Mouse (Mus musculus) left cerebral cortex, adult 2 months (tissue): ENCODE data around the gene Stim2. TPM values are rescaled to one million over a fixed set of nuclear protein-coding genes. Genes with fewer than 3 reads are reported as not detected.
A peak's percentile ranks its signal among the peaks of the same experiment; 100 is the strongest.

Experiments used
- DNase-seq, 2 experiments: peaks; one replicate each; pipeline ENCODE4 v3.0.0; 2021 to 2022; ENCODE audit warnings: low spot score in 2 of 2, mixed read lengths in 1 of 2; ENCODE audit errors: extremely low spot score in 1 of 2
- H3K27ac ChIP-seq: fragments of 200-600 bp; 2 replicates; pipeline ENCODE4 v1.8.1; 2022
- H3K4me3 ChIP-seq: fragments of 200-600 bp; 2 replicates; pipeline ENCODE4 v1.8.1; 2022
- CTCF ChIP-seq: fragments of 200-600 bp; IDR thresholded peaks from 2 replicates; pipeline ENCODE4 v1.8.1; 2022; ENCODE audit warnings: antibody characterized with exemption, mild to moderate bottlenecking, moderate library complexity
- intact Hi-C: fragments of 180-260 bp; cut with DNase I; formaldehyde crosslinking; loops from one replicate; pipeline ENCODE4 v1.15.1; 2025
- total RNA-seq, 2 experiments: library from RNA; stranded (reverse); gene quantifications; 2 replicates each; pipeline ENCODE4 v1.2.3; 2021

The Stim2 gene
- total RNA-seq, 2 experiments from 2014 or later: 75.6 to 92.2 TPM

GRCm38 (mm10) chr5:53967560-53967959, 30.7 kb upstream of the Stim2 start:
- intact Hi-C loops: no loop called here
- H3K4me3 ChIP-seq: no peak overlapping the region
- no peak overlapping the region for H3K27ac ChIP-seq
- TF ChIP-seq CTCF: no peak
- DNase-seq: no peak

- no peak overlapping the region for H3K4me3 ChIP-seq
- TF ChIP-seq CTCF: no peak
- intact Hi-C loops: no loop called here
- no peak overlapping the region for H3K27ac ChIP-seq
- no peak for DNase-seq
Measured at GRCm38 (mm10) chr5:53970178-53970577, 28.1 kb upstream of the Stim2 start.

DNA sequence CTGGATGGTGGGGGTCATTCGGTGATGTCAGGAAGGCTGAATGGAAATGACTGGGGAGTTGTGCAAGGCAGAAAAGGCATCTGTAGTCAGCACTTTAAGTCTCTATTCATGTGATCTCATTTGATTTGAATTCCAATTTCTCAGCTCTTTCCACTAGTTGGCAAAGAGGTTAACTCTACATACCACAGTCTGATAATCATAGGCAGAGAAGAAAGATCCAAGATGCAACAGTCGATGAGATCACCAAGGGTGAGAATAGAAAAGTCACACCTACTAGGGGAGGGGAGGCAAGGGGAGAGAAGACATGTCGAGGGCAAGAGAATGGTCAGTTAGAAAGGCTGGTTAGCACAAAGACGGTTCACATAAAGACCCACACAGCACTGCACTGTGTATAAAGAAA, 27.1 kb upstream of the Stim2 start:
- no peak for DNase-seq
- Histone ChIP-seq H3K4me3 (no peak overlapping the region), H3K27ac (no peak overlapping the region)
- no peak for TF ChIP-seq CTCF
- intact Hi-C loops: no loop called here

DNA sequence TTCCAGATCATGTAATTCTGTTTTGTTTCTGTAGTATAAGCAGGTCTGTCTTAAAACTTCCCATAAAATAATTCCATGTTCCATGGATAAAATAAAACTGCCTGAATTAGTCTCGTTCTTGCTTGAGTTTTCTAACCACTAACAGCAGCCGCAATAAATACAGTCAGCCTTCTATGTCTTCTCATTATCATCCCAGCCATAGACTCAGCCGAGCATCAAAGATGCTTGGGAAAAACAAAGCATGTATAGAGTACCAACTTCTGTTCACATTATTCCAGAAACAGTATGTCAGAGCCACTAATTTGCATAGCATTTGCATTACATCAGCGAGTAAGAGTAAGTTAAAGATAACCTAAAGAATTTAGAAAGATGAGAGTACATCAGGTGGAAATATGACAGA, 25.4 kb upstream of the Stim2 start:
- no peak for DNase-seq
- TF ChIP-seq CTCF: no peak

GRCm38 (mm10) chr5:53976497-53976896, 21.8 kb upstream of the Stim2 start:
- DNase-seq: no peak
- no peak overlapping the region for H3K4me3 ChIP-seq
- TF ChIP-seq CTCF: no peak
- H3K27ac ChIP-seq: no peak overlapping the region
- intact Hi-C loops: no loop called here

More for the DNA sequence above, 25.4 kb upstream of the Stim2 start:
- intact Hi-C loops: no loop called here
- no peak overlapping the region for H3K27ac ChIP-seq
- H3K4me3 ChIP-seq: no peak overlapping the region

- Histone ChIP-seq H3K4me3 (no peak overlapping the region), H3K27ac (no peak overlapping the region)
- DNase-seq: no peak
- intact Hi-C loops: no loop called here
- no peak for TF ChIP-seq CTCF
Measured at GRCm38 (mm10) chr5:53977060-53977459, 21.2 kb upstream of the Stim2 start.

DNA sequence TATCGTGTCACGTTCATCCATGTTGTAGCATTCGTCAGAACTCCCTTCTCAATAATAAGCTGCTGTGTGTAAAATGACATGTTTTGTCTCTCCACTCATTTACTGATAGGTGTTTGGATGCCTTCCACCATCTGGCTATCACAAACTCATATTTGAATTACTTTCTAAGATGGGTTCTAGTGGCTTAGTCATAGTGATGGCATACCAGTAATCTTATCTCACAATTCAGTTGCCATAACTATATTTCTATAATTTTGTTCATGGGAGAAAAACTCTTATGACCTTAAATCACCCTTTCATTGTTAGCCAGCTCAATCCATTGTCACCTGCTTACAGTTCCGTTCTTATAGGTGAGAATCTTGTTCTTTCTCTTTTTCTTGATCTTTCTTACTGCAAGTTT, 14.9 kb upstream of the Stim2 start:
- no peak for DNase-seq
- Histone ChIP-seq H3K4me3 (no peak overlapping the region), H3K27ac (no peak overlapping the region)
- intact Hi-C loops: no loop called here
- no peak for TF ChIP-seq CTCF

DNA sequence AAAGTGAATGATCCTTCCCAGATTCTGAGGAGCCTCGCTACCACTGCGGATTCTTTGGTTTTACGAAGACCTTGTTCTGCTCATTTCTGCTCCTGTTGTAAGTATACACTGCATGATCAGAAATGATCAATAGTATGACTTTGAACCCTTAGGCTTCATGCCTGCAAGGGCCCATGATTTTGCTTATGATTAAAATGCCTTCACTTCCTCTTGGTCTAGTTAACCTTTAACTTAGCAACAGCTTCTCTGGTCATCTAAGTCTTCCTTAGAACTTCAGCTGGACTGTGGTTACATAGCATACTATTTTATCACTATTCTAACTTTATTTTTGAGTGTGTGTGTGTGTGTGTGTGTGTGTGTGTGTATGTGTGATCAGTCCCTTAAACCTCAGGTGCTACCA, 12.7 kb upstream of the Stim2 start:
- no peak for TF ChIP-seq CTCF
- Histone ChIP-seq H3K4me3 (no peak overlapping the region), H3K27ac (no peak overlapping the region)
- intact Hi-C loops: no loop called here
- no peak for DNase-seq

DNA sequence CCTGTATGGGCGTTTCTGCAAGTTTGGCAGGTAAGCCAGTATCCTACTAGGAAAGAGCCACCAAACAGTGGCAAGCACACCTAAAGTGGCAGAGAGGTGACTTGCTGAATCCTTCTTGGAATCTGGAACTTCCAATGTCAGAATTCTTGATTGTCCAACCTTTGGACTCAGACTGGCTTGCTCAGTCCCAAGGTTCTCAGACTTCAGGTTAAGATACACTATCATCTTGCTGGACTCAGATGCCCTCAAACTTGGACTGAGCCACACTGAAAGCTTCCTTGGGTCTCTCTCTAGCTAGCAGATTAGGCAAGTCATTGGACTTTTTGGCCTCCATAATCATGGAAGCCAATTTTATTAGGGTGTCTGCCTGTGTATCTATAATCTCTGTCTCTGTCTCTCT, 10.8 kb upstream of the Stim2 start:
- Histone ChIP-seq H3K4me3 (no peak overlapping the region), H3K27ac (no peak overlapping the region)
- no peak for TF ChIP-seq CTCF
- intact Hi-C loops: no loop called here
- DNase-seq: no peak

GRCm38 (mm10) chr5:53988053-53988452, 10.2 kb upstream of the Stim2 start:
- intact Hi-C loops: no loop called here
- Histone ChIP-seq H3K4me3 (no peak overlapping the region), H3K27ac (no peak overlapping the region)
- DNase-seq: no peak
- TF ChIP-seq CTCF: no peak

GRCm38 (mm10) chr5:53992616-53993015, 5.7 kb upstream of the Stim2 start:
- Histone ChIP-seq H3K27ac (no peak overlapping the region), H3K4me3 (no peak overlapping the region)
- intact Hi-C loops: loop anchor here (5.0 kb wide), 1 partner anchor 245 kb away; no protein-coding TSS in a partner anchor
- TF ChIP-seq CTCF: no peak
- DNase-seq: peak; percentile 48 to 72

DNA sequence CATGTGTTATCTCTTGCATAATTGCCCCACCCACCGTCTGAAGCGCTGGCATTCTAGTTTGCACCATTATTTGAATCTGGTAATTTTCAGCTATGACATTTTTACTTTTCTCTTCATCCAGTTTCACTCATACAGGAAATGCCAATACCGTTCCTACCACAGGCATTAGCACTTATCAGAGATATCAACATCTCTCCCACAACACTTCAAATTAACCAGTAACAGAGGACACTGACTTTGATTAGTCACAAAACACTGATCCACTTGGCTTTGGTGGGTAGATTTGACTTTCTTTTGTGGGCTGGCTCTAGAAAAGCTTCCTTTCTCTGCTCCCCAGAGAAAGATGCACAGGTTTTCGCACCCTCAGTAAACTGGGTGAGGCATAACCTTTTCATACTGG, 3.7 kb upstream of the Stim2 start:
- intact Hi-C loops: loop anchor here (5.0 kb wide), 1 partner anchor 243 kb away; no protein-coding TSS in a partner anchor
- TF ChIP-seq CTCF: no peak
- DNase-seq: no peak
- Histone ChIP-seq H3K4me3 (no peak overlapping the region), H3K27ac (no peak overlapping the region)

DNA sequence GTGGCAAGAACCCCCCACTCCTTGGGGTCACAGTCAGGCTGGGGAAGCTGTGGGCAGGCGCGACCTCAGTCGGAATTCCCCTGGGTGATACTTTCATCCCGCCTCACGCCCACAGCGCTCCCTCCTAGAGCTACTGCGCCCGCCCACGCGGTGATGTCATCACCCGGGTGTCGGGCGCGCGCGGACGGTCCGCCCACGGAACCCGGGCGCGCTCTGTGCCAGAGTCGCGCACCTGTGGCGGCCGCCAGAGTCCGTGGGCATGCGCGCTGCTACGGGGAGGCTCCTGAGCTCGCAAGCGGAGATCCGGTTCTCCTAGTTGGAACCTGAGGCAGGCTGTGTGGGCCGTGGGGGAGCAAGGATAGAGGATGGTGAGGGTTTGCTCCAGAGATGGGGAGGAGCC, 3.0 kb upstream of the Stim2 start:
- H3K27ac ChIP-seq: peak overlapping the region; percentile 75
- intact Hi-C loops: loop anchor here (5.0 kb wide), 1 partner anchor 403 kb away; no protein-coding TSS in a partner anchor
- peak; percentile 86 to 88 for DNase-seq
- TF ChIP-seq CTCF: no peak
- peak overlapping the region; percentile 47 for H3K4me3 ChIP-seq
